Mouse (Mus musculus): ENCODE measurements around the gene Ang.

Gene Ang

GRCm38 (mm10) chr14:51127648-51128258 is 36.8 kb downstream of the Ang start:
- ATAC-seq (ENCODE audit: insufficient number of reproducible peaks, low FRiP score, low TSS enrichment), result no peak

DNA sequence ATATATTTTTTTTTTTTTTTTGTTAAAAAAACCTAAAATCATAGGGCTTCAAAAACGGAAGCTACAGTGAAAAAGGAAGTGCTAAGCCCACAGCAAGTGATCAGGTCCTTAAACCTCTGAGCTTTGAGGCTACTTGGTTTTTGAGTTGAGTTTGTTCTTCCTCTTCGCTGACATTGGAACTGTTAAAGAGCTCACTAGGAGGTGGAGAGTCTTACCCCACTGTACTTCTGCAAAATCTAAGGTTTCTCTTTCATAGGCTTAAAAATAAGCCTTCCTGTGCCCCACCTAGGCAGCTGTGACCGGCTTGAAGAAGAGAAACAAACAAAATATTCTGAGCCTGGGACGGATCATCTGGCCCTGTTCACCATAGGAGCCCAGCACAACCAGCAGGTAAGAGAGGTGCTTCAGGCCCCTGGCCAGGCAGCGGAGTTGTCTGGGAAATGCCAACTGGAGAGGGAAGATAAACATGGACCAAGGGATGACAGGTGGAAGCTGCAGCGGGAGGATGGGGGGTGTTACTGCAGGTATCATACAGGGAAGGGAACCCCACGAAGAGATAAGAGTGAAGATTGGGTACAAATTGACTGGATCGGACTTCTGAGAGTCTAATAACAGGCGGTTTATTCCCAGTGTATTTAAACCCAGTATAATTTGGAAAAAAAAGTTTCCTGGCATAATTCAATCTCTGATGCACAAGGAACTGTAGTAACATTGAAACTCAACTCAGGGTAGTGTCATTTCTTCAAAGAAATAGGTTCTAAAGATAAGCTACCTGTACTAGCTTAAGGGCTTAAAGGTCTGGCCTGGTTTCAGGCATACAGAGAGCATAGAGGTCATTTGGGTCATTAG is 38.0 kb downstream of the Ang start:
- ATAC-seq (ENCODE audit: insufficient number of reproducible peaks, low FRiP score, low TSS enrichment), result no peak

GRCm38 (mm10) chr14:51129624-51129975 is 38.6 kb downstream of the Ang start:
- ATAC-seq (ENCODE audit: insufficient number of reproducible peaks, low FRiP score, low TSS enrichment), result no peak

DNA sequence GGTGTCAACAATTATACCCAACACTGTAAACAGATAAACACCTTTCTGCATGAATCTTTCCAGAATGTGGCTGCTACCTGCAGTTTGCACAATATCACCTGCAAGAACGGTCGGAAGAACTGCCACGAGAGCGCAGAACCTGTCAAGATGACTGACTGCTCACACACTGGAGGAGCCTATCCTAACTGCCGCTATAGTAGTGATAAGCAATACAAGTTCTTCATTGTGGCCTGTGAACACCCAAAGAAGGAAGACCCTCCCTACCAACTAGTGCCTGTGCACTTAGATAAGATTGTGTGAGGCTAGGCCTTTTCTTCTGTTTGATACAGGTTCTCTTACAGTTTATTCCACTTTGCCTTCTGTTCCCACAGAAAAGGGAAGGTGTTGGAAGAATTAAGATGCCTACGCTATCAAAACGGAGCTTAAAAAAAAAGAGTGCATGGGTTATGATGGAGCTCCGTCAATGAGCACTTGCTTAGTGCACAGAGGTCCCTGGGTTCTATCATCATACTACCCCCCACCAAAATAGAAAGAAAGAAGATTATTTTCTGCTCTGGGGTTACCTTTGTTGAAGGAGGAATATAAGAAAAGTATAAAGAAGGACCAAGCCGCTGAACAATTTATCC is 39.5 kb downstream of the Ang start:
- no peak for ATAC-seq (ENCODE audit: insufficient number of reproducible peaks, low FRiP score, low TSS enrichment)

DNA sequence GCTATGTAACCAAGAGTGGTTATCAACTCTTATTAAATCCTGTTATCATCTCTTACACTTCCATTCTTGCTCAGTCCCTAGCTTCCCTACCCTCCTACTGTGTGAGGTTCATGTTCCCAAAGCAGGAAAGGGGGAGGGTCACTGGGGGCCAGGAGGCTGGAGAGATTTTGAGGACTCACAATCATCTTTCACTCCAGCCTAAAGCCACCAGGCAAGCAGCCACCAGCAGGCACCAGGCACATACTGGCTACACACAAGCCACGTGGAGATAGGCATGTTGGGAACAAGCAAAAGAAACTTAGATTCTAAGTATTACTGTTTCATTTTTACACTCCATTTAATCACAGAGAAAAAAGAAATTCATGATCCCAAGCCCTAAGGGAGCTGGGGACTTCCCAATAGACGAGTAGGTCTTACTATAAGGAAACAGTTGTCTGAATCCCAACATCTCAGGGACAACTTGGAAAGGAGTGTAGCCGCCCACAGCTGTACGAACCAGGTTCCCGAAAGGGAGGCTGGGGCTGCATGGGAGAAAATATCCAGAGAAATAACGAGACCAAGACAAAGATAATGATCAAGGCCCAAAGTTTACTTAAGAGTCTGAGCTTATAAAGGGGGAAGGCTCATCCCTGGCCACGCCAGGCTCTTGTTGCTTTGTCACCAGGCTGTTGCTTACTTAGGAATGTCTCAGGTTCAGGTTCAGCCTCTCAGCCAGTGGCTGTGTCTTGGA is 40.3 kb downstream of the Ang start:
- no peak for ATAC-seq (ENCODE audit: insufficient number of reproducible peaks, low FRiP score, low TSS enrichment)

GRCm38 (mm10) chr14:51132372-51132771 is 41.4 kb downstream of the Ang start:
- no peak for ATAC-seq (ENCODE audit: insufficient number of reproducible peaks, low FRiP score, low TSS enrichment)

GRCm38 (mm10) chr14:51140342-51140741 is 49.4 kb downstream of the Ang start:
- no peak for ATAC-seq (ENCODE audit: insufficient number of reproducible peaks, low FRiP score, low TSS enrichment)

DNA sequence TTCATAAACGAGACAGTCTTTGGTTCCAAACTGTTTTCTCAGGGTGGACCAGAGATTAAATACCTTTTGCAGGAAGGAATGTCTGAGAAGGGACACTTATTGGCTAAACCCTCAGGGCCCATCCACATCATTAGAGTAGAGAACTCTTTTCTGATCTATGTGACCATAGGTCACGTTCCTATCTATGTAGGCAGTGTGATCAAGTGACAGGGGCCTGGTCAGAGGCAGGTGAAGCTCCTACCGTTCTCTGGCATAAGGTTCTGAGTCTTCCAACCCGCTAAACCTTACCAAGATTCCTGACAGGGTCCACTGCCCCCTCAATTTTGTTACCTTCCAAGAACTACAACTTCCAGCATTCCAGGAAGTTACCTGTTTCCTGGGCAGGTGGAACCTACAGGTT is 51.2 kb downstream of the Ang start:
- no peak for ATAC-seq (ENCODE audit: insufficient number of reproducible peaks, low FRiP score, low TSS enrichment)

DNA sequence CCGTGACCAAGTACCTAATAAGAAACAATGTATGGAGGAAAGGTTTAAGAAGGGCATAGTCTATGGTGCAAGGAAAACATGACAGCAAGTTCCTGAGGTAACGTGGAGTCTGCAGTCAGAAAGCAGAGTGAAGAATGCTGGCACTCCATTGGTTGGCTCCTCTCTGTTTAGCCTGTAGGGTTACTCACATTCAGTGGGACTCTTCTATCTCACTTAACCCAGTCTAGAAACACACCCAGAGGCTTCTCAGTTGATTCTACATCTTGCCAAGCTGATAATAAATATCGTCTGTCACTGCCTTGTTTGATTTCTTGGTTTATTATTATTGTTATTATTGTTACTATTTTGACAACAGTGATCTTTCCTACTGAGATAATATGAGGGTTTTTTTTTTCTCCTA is 51.6 kb downstream of the Ang start:
- ATAC-seq (ENCODE audit: insufficient number of reproducible peaks, low FRiP score, low TSS enrichment), result no peak

DNA sequence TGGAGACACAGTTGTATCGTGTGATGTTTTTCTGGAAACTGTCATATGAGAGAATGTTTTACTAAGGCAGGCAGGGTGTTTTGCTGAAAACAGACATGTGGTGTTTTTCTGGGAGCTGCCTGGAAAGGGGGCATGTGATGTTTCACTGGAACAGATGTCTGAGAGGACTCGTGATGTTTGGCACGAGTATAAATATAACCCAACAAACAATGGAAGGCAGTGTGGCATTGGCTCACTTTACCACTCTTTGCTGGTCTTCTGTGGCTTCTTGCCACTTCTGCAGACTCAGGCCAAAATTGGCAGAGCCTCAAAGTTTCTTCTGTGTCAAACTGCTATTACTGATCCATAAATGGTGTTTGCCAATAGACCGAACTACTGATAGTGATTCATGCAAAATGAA is 52.3 kb downstream of the Ang start:
- no peak for ATAC-seq (ENCODE audit: insufficient number of reproducible peaks, low FRiP score, low TSS enrichment)

DNA sequence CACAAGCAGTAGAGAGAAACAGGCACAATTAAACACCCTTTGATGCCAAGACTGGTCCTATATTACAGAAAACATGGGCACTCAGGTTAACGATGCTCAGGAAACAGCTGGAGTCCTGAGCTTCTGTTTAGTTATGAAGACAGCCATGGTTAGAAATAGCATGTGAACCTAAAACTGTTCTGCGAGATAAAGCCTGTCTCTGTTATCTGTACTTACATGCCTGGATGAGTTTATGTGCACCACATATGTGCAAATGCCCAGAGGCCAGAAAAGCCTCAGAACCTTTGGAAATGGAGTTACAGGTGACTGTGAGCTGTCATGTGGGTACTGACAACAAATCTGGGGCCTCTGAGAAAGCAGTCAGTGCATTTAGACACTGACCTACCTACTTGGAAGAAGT is 53.0 kb downstream of the Ang start:
- no peak for ATAC-seq (ENCODE audit: insufficient number of reproducible peaks, low FRiP score, low TSS enrichment)

DNA sequence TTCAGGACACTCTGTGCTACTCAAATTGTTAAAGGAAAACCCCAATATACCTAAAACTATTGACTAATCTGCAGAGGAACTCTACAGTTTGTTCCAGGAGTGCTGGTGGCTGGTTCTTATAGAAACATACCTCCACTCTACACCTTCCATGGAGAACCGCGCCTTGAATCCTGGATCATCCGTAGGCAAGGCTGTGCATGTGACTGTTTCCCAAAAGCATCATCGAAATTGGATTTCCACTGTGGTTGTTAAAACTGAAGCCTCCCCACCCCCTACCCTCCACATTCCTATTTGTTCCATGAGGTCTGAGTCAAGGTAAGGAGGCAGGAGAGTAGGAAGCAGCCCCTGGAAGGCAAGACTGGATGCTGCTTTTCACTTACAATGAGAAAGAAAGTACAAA is 53.5 kb downstream of the Ang start:
- ATAC-seq (ENCODE audit: insufficient number of reproducible peaks, low FRiP score, low TSS enrichment), result no peak

- ATAC-seq (ENCODE audit: insufficient number of reproducible peaks, low FRiP score, low TSS enrichment), result no peak
Measured at GRCm38 (mm10) chr14:51145521-51145920, 54.6 kb downstream of the Ang start.

GRCm38 (mm10) chr14:51146685-51147084 is 55.7 kb downstream of the Ang start, which contains the start of gene Rnase1:
Gene Rnase1 (minus strand): TSS chr14:51146785.
- ATAC-seq (ENCODE audit: insufficient number of reproducible peaks, low FRiP score, low TSS enrichment), result no peak

GRCm38 (mm10) chr14:51148006-51148405 is 57.1 kb downstream of the Ang start:
- ATAC-seq (ENCODE audit: insufficient number of reproducible peaks, low FRiP score, low TSS enrichment), result no peak

GRCm38 (mm10) chr14:51149164-51149563 is 58.2 kb downstream of the Ang start:
- ATAC-seq (ENCODE audit: insufficient number of reproducible peaks, low FRiP score, low TSS enrichment), result no peak

GRCm38 (mm10) chr14:51150206-51150831 is 59.4 kb downstream of the Ang start:
- no peak for ATAC-seq (ENCODE audit: insufficient number of reproducible peaks, low FRiP score, low TSS enrichment)

Data from cerebellum, adult (tissue).